Mouse (Mus musculus) CH12.LX (cell line): ENCODE results near the gene D10Wsu102e. TPM values are rescaled to one million over a fixed set of nuclear protein-coding genes. Genes with fewer than 3 reads are reported as not detected.
"Not testable (repeated sequence)": the region's sequence is repeated elsewhere in the genome, so short reads cannot be mapped to it uniquely, and the experiment has no call there.

Experiments used
- DNase-seq: peaks from one replicate; pipeline ENCODE4 v3.0.0-alpha.2; 2013; ENCODE audit errors: extremely low read depth
- H3K27ac ChIP-seq: 2 replicates; pipeline ENCODE4 v1.5.1; 2012; ENCODE audit warnings: low read depth, mild to moderate bottlenecking, control low read depth, moderate library complexity; ENCODE audit not compliant: insufficient read depth
- H3K27me3 ChIP-seq: replicated peaks from 2 replicates; pipeline ENCODE3; 2012; ENCODE audit warnings: inconsistent platforms
- H3K36me3 ChIP-seq, 2 experiments: replicated peaks in 1 of 2; 2 replicates each; pipeline versions ENCODE3 to v1.6.1; 2012; ENCODE audit warnings: inconsistent platforms in 1 of 2, low read length in 1 of 2, mild to moderate bottlenecking in 1 of 2, mixed read lengths in 1 of 2, moderate library complexity in 1 of 2; ENCODE audit not compliant: control insufficient read depth in 1 of 2, insufficient read depth in 1 of 2
- H3K4me1 ChIP-seq, 2 experiments: 2 replicates each; pipeline ENCODE4 v1.6.1; 2012; ENCODE audit warnings: inconsistent platforms in 1 of 2, moderate library complexity in 1 of 2; ENCODE audit not compliant: insufficient read depth in 2 of 2, control insufficient read depth in 1 of 2
- H3K4me2 ChIP-seq: 2 replicates; pipeline ENCODE4 v1.6.1; 2012; ENCODE audit warnings: low read depth, mild to moderate bottlenecking, control low read depth; ENCODE audit not compliant: poor library complexity, insufficient read depth, severe bottlenecking
- H3K4me3 ChIP-seq, 3 experiments: fragments of 150-350 bp in 1 of 3; sonication (generic) in 1 of 3; replicated peaks in 1 of 3; 2 replicates each; pipeline versions ENCODE3 to v1.5.1; 2011 to 2012; ENCODE audit warnings: low read depth in 2 of 3, low read length in 2 of 3, mild to moderate bottlenecking in 2 of 3, moderate library complexity in 2 of 3, control low read depth in 1 of 3, improper control_type of control experiment in 1 of 3, inconsistent platforms in 1 of 3, mixed read lengths in 1 of 3; ENCODE audit not compliant: poor library complexity in 1 of 3
- H3K79me2 ChIP-seq: replicated peaks from 2 replicates; pipeline ENCODE4 v1.6.1; 2012; ENCODE audit warnings: mild to moderate bottlenecking, moderate library complexity; ENCODE audit not compliant: control insufficient read depth, poor library complexity, insufficient read depth, severe bottlenecking; ENCODE audit errors: extremely low read depth
- H3K9ac ChIP-seq: 2 replicates; pipeline ENCODE4 v1.6.1; 2012; ENCODE audit warnings: low read depth, mild to moderate bottlenecking, control low read depth, moderate library complexity; ENCODE audit not compliant: insufficient read depth
- H3K9me3 ChIP-seq: replicated peaks from 2 replicates; pipeline ENCODE3; 2012; ENCODE audit warnings: low read length, inconsistent platforms, mixed read lengths
- BHLHE40 ChIP-seq: IDR thresholded peaks from 2 replicates; pipeline ENCODE4 v1.6.1; 2011; ENCODE audit warnings: mild to moderate bottlenecking, low read depth, low read length, improper control_type of control experiment
- CTCF ChIP-seq, 2 experiments: IDR thresholded peaks in 1 of 2; conservative IDR thresholded peaks in 1 of 2; 2 replicates each; pipeline ENCODE4 v1.5.1; 2011 to 2012; ENCODE audit warnings: low read depth in 2 of 2, low read length in 2 of 2, improper control_type of control experiment in 1 of 2, inconsistent platforms in 1 of 2, mild to moderate bottlenecking in 1 of 2, moderate library complexity in 1 of 2
- EP300 ChIP-seq: IDR thresholded peaks from 2 replicates; pipeline ENCODE4 v1.6.1; 2011; ENCODE audit warnings: low read length, improper control_type of control experiment
- MYC ChIP-seq: IDR thresholded peaks from 2 replicates; pipeline ENCODE4 v1.6.1; 2011; ENCODE audit warnings: low read depth, mild to moderate bottlenecking, improper control_type of control experiment, low read length
- SIN3A ChIP-seq: IDR thresholded peaks from 2 replicates; pipeline ENCODE4 v1.6.1; 2012; ENCODE audit warnings: low read length, improper control_type of control experiment, inconsistent platforms
- TBP ChIP-seq: conservative IDR thresholded peaks from 2 replicates; pipeline ENCODE4 v1.6.1; 2011; ENCODE audit warnings: low read depth, low read length, improper control_type of control experiment
- TCF12 ChIP-seq: IDR thresholded peaks from 2 replicates; pipeline ENCODE4 v1.6.1; 2014; ENCODE audit warnings: low read depth, mild to moderate bottlenecking, inconsistent platforms, low read length, improper control_type of control experiment
- ZNF384 ChIP-seq: IDR thresholded peaks from 2 replicates; pipeline ENCODE4 v1.6.1; 2012; ENCODE audit warnings: low read depth, low read length, improper control_type of control experiment, inconsistent platforms
- dilution Hi-C: fragments of 300-500 bp; cut with MboI; formaldehyde crosslinking; loops from 2 replicates; pipeline ENCODE4 v1.14.3; 2020; ENCODE audit warnings: low sequenced_read_pairs; ENCODE audit not compliant: extremely low pct_unique_long_range_greater_than_20kb, extremely low pct_ligation_motif_present
- in situ Hi-C: fragments of 300-500 bp; cut with MboI; formaldehyde crosslinking; loops from 3 replicates; pipeline ENCODE4 v1.14.3; 2019; ENCODE audit warnings: low sequenced_read_pairs, low pct_ligation_motif_present, low pct_unique_long_range_greater_than_20kb, mixed read lengths
- polyA plus RNA-seq: library from polyadenylated mRNA; unstranded; fragments of >175 nt; gene quantifications from 2 replicates; pipeline ENCODE4 v1.2.1, GENCODE M21; 2012; ENCODE audit warnings: low read depth; ENCODE audit not compliant: insufficient read length
- total RNA-seq, 2 experiments: library from RNA; depleted of rRNA; stranded (reverse); fragments of 300-350 nt in 1 of 2; fragments of >200 nt in 1 of 2; gene quantifications; 2 replicates each; pipeline ENCODE4 v1.2.3; 2012 to 2014

Gene D10Wsu102e
- total and polyA plus RNA-seq, 3 experiments = 1.0 to 1.6 (median 1.6) TPM

DNA sequence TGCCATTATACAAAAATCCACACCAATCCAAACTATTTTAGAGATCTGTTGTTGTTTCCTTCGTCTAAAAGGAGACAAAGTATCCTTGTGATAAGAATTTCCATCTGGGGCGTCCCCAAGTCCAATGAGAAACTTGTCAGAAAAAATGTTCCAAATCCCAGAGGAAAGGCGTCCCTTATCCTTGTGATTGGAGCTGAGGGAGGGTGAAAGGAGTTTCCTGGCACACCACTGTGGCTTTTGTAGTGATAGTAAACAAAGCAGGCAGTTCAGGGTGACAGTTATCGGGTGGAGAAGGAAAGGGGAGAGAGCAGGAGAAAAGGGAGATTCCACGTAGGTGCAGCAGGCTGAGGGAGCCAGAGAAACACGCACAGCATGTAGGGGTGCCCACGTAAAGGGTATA is 12.5 kb upstream of the D10Wsu102e start:
- Histone ChIP-seq H3K4me1 (peaks cover 0 to 14% of the 10 kb centered on the region in 2 experiments; a peak in 1 of 4 replicates), H3K9ac (no peak overlapping the region), H3K27ac (no peak overlapping the region), H3K9me3 (no peaks in the 10 kb centered on the region), H3K27me3 (no peaks in the 10 kb centered on the region), H3K4me2 (no peak overlapping the region), H3K79me2 (no peaks in the 10 kb centered on the region), H3K4me3 (no peak overlapping the region), H3K36me3 (no peaks in the 10 kb centered on the region)
- TF ChIP-seq CTCF (conservative IDR thresholded peaks at IDR 0.05 in 1 of 2, IDR thresholded peaks at IDR 0.05 in 1 of 2; ENCODE audit: low read depth in 2 of 2, low read length in 2 of 2) (no peak), SIN3A (no peak), EP300 (no peak)
- in situ Hi-C loops (no loop called here), dilution Hi-C loops (no loop called here)
- DNase-seq = no peak

DNA sequence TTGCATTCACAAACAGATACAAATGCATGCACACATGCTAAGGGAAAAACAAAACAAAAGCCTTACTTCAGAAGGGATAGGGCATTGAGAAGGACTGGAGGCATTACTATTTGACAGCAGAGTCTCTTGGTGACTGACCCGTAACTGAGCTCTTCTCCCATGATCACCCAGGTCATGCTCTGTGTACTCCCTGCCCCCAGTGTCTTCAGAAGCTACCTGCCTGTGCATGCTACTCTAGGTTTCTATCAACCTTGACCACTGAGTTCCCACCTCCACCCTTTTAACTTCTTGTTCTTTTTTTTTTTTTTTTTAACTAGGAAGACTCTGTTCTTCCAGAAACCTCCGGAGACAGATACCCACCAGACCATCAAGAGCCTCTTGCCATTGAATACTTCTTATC is 9.3 kb upstream of the D10Wsu102e start:
- no peaks in the 10 kb centered on the region for H3K36me3 ChIP-seq
- no peaks in the 10 kb centered on the region for H3K27me3 ChIP-seq
- no peak for TF ChIP-seq TCF12
- peak; percentile 26 for TF ChIP-seq ZNF384
- no peaks in the 10 kb centered on the region for H3K79me2 ChIP-seq
- in situ Hi-C loops = no loop called here
- no peak overlapping the region for H3K4me3 ChIP-seq
- H3K4me1 ChIP-seq = peaks cover 0 to 26% of the 10 kb centered on the region in 2 experiments; a peak in 3 of 4 replicates
- H3K27ac ChIP-seq = no peak overlapping the region
- no peak for DNase-seq
- no peak overlapping the region for H3K9ac ChIP-seq
- dilution Hi-C loops = no loop called here
- H3K9me3 ChIP-seq = no peaks in the 10 kb centered on the region
- no peak overlapping the region for H3K4me2 ChIP-seq

DNA sequence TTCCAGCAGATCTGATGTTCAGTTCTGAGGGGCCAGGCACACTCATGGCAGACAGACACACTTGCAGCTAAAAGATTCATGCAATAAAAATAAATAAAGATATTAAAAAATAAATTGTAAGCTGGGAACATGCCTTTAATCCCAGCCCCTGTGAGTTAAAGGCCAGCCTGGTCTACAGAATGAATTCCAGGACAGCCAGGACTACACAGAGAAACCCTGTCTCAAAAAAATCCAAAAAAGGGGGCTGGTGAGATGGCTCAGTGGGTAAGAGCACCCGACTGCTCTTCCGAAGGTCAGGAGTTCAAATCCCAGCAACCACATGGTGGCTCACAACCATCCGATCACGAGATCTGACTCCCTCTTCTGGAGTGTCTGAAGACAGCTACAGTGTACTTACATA is 8.2 kb upstream of the D10Wsu102e start:
- H3K4me2 ChIP-seq, H3K9me3 ChIP-seq, DNase-seq, H3K27me3 ChIP-seq, H3K4me3 ChIP-seq, H3K27ac ChIP-seq, H3K36me3 ChIP-seq, dilution Hi-C loops, H3K9ac ChIP-seq, H3K79me2 ChIP-seq, in situ Hi-C loops: not testable (repeated sequence)
- TF ChIP-seq TBP = peak; percentile 50; the same call in 1 of the 2 replicates
- peaks cover 0 to 19% of the 10 kb centered on the region in 2 experiments; a peak in 3 of 4 replicates for H3K4me1 ChIP-seq

DNA sequence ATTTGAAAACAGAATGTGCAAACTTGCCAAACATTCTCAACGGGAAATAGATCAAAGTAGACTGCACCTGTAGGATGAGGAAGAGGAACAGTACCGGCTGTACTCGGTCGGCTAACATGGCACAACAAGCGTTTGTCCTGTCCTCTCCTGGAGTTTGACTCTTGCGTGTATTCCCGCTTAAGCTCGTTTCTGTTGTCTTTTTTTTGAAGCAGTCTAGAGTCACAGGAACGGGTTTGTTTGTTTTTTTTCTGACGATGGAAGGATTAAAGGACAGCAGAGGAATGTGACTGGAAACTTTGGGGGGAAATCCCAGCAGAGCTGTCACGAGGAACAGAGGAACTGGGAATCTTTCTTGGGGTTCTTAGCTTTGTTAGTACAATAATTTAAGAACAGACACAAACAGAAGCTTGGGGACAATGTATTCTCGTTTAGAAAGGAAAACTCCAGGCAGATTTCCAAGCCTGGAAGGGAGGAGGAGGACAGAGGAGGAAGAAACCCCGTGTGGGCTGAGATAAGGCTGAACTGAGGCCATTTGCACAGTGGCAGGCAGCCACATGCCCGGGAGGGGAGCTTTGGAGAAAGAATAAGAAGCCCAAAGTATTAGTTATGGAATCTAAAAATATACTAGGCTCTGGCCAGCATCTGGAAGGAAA is 6.2 kb upstream of the D10Wsu102e start:
- dilution Hi-C loops (no loop called here), in situ Hi-C loops (no loop called here)
- Histone ChIP-seq H3K27me3 (no peaks in the 10 kb centered on the region), H3K36me3 (no peaks in the 10 kb centered on the region), H3K4me2 (peak overlapping the region; percentile 11), H3K9me3 (no peaks in the 10 kb centered on the region), H3K79me2 (no peaks in the 10 kb centered on the region), H3K27ac (no peak overlapping the region), H3K4me1 (peaks cover under 1 to 24% of the 10 kb centered on the region in 2 experiments; a peak in 3 of 4 replicates), H3K9ac (0 out of 2 replicates have a peak overlapping the region, but pooled peaks have one; percentile 24), H3K4me3 (no peak overlapping the region)
- DNase-seq = no peak
- TF ChIP-seq BHLHE40 = 0 out of 2 replicates have a peak, but pooled peaks have one; percentile 21
- no peak for TF ChIP-seq MYC
